Mouse (Mus musculus) adrenal gland, postnatal 25 days (tissue): ENCODE results near the gene Saa2. TPM values are rescaled to one million over a fixed set of nuclear protein-coding genes. Genes with fewer than 3 reads are reported as not detected.
"Not testable (repeated sequence)": the region's sequence is repeated elsewhere in the genome, so short reads cannot be mapped to it uniquely, and the experiment has no call there.

Source experiments
- DNase-seq: peaks from one replicate; pipeline ENCODE4 v3.0.0; 2021; ENCODE audit warnings: mixed read lengths
- long read RNA-seq: library from polyadenylated mRNA; stranded (forward); transcript quantifications from one replicate; pipeline ENCODE4 v2.0.0, GENCODE M21; 2021
- total RNA-seq: library from RNA; stranded (reverse); gene quantifications from 2 replicates; pipeline ENCODE4 v1.2.3, GENCODE M21; 2021

Gene Saa2
- not detected in 2 replicates for total RNA-seq
- long read RNA-seq, partial matches to known transcripts, result 0 of 2 reads
- long read RNA-seq, other reads (novel, unspliced or antisense), result 0 of 2 reads

DNA sequence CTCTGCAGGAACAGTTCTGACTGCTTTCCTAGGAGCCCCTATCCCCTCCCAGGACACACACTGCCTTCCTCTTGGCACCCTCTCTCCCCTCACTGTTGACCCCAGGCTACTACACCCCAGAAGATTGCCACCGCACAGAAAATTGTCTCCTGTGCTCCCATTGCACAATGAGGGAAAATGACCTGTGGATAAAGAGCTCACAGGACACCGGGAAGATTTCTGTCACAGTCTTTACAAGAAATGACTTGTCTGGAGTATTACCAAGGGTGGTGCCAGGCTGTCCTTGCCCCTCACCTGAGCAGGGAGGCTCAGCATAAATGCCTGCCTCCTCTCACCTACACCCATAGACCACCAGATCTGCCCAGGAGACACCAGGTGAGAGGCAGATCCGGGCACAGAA lies at the start of gene Saa2:
Saa2 (plus strand) TSS at position 301 of the 400 bp plus-strand sequence.
- no peak for DNase-seq

DNA sequence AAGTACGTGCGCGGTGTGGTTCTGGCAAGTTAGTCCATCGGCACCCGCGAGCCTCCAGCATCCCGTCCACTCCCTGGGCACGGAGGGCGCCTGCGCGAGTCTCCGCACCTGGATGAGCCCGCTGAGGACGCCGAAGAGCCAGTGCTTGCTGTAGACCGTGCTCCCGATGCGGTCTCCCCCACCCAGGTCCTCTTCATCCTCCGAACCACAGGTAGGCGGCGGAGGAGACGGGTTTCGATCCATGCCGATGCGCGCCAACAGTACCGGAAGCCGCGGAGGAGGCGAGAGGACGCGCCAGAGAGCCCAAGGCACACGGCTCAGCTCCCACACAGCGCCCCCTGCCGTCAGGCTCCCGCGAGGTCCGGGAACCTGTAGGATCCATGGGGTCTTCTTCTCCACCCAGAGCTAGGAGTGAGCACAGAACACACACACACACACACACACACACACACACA lies 41.2 kb upstream of the Saa2 start, which contains the start of gene Saal1:
Saal1 (minus strand) TSS at position 291 of the 455 bp plus-strand sequence.
- DNase-seq, result peak; percentile 90

DNA sequence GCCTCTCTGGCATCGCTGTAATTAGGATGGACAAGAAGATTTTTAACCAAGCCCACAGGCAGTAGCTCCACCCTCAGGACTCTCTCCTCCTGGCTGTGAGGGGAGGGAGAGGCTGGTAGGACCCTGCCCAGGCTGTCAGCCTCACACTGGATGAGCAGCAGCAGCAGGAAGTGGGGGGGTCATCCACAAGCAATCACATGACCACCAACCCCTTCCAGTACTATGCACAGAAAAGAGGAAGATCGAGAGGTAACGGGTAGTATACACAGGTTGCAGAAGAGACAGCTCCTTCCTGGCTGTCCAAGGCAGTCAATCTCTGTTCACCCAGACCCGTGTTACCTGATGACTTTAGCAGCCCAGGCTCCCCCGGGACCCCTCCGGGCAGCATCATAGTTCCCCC lies 39.3 kb upstream of the Saa2 start:
- no peak for DNase-seq

DNA sequence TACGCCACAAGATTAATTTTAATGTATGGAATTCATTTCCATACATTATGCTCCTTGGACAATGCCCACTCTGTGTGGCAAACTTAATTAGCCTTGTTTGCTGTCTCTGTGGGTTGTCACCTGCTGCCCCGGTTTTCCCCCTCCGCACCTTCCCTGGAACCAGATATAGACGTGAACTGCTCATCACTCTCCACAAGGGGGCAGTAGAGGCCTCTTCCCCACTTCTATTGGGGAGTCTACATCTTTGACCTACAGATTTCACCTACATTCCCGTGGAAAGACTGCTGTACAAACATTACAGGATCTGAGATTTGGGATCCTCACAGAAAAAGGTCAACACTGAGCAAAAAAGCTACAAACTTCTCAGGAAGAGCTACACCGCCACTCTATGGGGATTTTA lies 37.1 kb upstream of the Saa2 start:
- DNase-seq, result peak; percentile 62

DNA sequence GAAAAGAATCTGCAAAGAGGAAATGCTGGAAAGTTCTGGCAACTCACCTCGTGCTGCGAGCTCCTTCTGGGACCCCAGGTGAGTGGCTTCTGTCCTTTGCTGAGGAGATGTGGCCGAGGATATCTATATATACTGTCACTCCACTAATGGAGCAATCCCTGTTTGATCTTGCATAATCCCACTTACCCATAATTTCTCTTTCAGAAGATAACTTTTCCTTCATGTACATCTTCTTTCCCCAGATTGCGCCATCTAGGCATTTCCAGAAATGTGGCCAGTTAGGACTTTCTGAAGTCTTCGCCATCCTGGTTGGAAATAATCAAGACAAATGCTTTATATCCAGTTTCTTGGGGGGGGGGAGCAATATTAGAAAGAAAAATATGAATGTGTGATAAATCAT lies 36.0 kb upstream of the Saa2 start, which contains the start of gene Saa3:
Saa3 (minus strand) TSS at position 101 of the 400 bp plus-strand sequence.
- DNase-seq, result no peak

DNA sequence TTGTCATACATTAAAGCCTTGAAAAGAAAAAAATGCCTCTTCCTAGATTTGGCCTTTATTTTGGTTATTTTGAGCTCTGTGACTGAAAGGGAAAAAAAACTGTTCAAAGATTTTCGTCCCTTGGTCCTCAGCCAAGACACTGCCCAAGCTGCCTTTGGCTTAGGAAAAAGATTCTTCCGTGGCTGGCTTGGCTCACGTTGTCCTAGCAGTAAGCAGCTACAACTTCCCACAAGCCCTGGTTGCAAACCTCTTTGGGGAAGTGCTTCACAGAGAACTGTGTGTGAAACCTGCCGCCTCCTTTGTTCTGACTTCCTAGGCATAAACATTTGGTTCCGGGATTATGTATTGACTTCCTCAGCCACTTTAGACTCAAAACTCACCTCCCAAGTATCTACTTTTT lies 34.7 kb upstream of the Saa2 start:
- DNase-seq, result peak; percentile 17

DNA sequence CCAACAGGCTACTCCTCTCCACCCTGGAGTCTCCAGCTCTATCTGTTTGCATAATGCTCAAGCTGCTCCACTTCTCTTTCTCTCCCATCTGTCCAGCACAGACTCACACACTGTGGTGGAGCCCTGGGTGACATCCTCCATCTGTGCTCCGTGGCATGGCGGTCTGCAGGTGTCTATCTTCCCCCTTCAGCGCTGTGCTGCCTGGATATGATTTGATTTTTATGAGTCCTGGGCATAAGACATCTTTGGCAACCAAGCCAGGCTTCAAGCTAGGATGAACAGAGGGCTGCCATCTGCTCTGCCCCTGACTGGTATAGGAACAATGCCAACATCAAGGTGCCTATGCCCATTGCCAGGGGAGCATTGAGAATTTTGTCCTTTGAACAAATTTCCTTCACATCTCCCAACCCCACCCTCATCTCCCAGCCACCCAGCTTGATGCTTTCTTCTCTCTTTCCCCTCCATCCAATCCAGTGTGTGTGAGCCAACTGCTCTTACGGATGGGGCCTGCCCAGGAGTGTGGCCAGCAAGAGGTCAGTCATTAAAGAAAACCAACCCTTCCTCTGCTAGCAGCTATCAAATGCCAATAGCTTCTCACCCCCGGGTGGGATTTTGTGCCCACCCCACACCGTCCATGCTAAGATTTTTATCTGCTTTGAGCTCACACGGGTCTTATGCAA lies 32.9 kb upstream of the Saa2 start:
- DNase-seq, result no peak

DNA sequence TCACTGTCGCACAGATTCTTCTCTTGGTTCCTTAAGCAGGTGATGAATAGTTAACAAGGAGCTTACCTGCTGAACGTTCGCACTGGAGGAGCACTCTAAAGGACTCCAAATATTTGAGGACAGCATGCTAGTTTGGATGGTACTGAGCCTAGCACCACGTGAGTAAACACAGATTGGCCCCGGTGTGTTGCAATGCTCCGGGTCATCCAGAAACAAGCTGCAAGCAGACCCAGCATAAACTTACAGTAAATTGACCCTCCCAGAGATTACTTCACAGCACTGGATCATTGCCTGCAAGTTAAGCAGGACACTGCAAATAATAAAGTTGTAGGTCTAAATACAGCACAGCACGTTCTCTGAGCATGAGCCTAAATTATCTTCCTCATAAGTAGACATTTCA lies 32.1 kb upstream of the Saa2 start:
- DNase-seq, result no peak

DNA sequence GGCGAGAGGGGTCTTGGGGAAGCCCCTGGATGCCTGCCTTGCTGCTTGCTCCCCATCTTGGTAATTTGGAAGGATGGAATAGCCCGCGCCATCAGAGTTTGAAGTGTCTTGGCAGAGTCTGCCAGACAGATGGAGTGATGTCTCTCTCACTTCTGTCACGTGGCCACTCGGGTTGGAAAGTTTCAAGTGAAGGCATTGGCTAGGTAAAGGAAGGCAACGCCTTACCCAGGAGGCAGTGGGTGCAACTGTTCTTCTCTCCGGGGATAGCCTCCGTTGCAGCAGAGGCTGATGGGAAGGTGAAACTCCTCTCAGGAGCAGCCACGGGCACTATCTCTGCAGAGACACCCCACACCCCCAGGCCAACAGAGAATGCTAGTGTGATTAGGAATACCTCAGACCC lies 31.1 kb upstream of the Saa2 start:
- no peak for DNase-seq

DNA sequence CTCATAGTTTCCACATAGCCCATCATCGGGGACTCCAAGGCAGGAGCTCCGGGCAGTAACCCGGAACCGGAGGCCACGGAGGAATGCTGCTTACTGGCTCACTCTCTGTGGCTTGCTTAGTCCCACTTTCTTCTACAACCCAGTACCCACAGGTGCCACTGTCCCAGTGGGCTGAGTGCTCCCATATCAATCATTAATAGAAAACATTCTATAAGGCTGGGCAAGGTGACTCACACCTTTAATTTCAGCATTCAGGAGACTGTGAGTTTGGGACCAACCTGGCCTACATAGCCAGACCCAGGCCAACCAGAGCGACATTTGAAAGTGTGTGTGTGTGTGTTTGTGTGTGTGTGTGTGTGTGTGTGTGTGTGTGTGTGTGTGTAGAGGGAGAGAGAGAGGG lies 28.2 kb upstream of the Saa2 start:
- no peak for DNase-seq

DNA sequence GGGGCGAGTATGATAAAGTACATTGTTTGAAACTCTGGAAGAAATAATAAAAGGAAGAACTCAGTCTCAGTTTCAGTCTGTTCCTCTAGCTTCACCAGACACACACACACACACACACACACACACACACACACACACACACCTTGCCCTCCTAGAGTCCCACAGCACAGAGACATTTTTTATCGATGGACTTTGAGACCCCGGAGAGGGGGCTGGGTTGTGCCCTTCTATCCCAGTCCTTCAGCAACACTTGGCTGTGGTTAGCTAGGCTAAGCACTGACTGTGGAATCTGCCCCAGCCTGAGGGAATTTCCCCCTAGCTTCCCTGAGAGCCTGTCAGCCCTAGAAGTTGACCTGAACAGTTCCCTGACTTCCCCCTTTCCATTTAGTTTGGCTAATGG lies 27.7 kb upstream of the Saa2 start:
- no peak for DNase-seq

DNA sequence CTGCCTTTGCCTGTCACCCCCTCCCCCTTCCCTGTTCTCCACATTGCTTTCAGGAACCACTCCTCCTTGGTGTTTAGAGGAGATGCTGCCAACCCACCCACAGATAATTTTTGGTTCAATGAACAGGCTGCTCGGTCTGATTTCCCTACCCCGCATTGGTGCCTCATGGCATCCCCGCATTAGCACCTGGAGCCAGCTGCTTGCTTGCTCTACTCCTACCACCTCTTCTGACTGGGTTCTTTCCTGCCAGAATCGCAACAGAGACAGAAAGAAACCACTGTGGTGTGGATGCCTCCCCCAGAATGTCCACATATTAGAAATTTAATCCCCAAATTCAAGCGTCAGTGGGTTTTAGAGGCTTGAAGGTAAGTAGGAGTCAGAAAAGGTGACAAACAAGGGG lies 27.2 kb upstream of the Saa2 start:
- no peak for DNase-seq

DNA sequence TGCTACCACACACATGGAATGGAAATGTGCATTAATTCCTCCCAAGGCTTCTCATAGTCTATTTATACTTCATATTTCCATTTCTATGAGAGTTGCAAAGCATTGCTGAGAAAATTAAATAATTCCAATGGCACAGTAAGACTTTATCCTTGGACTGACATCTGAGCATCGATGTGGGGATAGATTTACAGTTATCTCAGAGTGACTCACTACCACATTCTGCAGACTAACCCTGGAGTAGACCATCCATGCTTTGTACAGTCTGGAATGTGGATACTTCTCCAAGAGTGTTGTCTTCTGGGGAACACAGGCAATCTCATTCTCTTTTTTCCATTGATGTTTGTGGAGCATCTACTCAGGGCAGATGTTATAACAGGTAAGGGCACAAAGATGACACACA lies 24.0 kb upstream of the Saa2 start:
- DNase-seq, result no peak

DNA sequence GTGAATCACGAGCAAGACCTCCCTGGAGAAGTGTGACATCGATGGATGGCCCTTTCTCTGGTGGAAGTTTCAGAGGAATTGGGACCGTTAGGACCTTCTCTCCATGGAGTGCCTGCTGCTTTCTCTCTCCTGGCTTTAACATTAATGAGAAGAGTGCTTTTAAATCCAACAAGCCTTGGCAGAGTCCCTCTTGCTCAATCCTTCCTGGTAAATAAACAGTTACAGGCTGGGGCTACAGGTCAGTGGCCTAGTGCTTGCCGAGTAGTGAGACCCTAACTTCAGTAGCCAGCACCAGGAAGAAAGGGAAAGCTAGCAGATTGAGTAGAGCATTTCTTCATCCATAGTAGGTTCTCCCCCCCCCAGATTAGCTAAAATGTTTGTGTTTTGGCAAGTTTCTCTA lies 19.1 kb upstream of the Saa2 start, which contains the start of gene Saa4:
Saa4 (minus strand) TSS at position 146 of the 400 bp plus-strand sequence.
- DNase-seq, result no peak

DNA sequence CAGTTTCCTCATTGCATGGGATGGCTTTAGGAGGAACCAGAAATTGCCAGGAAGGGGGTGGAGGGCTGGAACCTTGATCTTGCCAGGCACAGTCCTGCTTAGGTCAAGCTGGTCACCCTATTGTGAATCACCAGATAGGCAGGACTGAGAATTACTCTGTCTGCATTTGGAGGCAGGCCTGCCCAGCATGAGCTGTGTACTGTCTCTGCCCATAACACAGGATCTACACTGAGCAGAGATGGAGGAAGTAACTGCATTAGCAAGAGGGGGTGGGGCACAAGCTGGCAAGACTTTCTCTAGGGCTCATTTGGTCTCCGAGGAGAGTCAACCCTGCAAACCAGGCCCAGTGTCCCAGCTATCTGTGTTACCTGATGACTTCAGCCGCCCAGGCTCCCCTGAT lies 16.6 kb upstream of the Saa2 start:
- no peak for DNase-seq

DNA sequence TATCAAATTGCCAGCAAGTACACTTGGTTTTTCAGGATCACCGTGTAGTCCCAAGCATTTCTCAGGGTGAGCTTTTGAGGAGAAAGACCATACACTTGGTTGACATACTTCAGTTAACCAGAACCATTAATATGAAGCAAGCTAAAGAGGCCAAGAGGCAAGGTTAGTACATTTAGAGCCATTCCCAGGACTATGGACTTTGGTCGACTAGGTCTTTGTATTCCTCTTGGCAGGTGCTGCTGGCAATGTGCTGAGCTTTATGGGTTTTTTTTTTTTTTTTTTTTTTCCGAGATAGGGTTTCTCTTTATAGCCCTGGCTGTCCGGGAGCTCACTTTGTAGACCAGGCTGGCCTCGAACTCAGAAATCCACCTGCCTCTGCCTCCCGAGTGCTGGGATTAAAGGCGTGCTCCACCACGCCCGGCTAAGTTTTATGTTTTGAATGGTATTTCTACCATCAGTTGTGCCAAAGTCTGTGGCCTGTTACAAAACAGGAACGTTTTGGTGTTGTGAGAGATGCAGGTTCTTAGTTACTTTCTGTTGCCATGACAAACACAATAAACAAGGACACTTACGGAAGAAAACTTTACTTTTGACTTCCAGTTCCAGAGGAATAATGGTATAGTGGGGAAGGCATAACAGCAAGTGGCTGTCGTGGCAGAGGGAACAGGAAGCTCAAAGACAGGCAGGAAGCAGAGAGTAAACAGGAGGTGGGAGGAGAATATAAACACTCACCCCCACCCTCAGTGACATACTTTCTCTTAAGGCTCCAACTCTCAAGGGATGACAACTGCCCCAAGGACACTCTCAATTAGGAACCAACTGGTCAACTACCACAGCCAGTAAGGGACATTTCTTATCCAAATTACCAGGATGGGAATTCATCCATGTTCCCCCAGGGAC lies 12.8 kb upstream of the Saa2 start:
- no peak for DNase-seq

DNA sequence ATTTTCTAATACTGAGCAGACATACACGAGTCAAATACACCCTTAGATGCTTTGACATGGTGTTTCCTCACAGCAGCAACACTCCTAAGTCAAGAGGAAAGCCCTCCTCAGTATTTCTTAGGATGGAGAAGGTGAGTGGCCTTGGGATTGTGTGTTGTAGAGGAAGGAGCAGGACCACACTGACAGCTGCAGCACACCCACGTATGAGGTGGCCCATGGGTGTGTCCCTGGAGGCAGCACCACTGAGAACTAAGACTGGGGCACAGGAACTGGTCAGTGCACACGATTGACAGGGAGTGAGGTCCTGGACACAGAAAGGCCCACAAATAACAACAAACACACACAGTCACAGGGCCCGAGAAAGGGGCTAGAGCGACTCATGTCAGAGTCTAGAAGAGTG lies 11.5 kb upstream of the Saa2 start:
- not testable (repeated sequence) for DNase-seq

DNA sequence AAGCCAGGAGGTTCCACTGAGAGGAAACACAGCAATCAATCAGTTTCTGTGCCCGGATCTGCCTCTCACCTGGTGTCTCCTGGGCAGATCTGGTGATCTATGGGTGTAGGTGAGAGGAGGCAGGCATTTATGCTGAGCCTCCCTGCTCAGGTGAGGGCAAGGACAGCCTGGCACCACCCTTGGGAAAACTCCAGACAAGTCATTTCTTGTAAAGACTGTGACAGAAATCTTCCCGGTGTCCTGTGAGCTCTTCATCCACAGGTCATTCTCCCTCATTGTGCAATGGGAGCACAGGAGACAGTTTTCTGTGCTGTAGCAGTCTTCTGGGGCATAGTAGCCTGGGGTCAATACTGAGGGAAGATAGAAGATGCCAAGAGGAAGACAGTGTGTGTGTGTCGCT lies 8.7 kb upstream of the Saa2 start, which contains the start of gene Saa1:
Saa1 (minus strand) TSS at position 101 of the 400 bp plus-strand sequence.
- DNase-seq, result not testable (repeated sequence)

DNA sequence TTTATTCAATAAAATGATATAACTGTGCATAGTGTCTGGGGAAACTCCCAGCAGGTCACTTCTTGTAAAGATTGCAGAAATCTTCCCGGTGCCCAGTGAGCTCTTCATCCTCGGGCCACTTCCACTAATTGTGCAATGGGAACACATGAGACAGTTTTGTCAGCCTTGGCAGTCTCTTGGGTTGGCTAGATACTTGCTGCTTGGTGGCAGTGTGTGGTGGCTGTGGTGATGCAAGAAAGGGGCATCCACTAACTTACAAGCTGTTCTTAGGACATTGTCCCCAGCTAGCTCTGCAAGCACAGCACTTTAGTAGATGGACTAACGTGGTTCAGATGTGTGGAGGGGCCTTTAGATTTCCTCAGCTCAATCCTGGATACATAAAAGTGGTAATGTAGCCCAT lies 5.8 kb upstream of the Saa2 start:
- peak; percentile 22 for DNase-seq

DNA sequence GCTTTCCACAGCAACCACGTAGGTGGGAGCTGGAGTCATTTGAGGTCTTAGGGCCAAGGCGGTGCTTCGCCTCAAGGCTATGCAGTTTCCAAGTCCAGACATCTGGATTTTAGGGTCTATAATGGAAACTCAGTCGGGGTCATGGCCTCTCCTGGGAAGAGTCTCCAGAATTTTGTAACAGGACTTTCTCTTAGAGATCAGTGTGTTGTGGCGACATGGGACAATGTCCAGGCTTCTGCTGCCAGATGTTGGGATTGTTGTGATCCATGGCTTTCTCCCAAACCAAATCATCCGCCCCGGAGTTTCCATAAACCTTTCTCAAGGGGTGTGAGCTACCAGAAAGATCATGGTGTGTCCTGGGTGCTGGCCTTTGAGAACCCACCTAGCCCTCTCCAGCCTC lies 5.2 kb upstream of the Saa2 start:
- no peak for DNase-seq

DNA sequence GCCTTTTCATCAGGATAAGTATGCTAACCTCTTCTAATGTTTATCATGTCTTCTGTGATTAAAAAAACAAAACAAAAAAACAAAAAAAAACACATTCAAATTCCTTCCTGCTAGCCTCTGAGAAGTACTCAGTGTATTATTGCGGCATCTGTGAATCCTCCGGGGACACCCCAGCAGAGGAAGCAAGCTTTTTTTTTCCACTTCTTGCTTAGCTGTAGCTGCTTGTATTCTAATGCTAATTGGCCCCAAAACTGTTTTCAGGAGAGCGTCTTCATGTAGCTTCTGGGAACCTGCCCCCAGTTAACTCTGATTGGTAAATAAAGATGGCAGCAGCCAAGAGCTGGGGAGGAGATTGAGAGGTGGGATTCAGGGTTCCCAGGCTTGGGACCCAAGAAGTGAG lies 3.1 kb upstream of the Saa2 start:
- no peak for DNase-seq

DNA sequence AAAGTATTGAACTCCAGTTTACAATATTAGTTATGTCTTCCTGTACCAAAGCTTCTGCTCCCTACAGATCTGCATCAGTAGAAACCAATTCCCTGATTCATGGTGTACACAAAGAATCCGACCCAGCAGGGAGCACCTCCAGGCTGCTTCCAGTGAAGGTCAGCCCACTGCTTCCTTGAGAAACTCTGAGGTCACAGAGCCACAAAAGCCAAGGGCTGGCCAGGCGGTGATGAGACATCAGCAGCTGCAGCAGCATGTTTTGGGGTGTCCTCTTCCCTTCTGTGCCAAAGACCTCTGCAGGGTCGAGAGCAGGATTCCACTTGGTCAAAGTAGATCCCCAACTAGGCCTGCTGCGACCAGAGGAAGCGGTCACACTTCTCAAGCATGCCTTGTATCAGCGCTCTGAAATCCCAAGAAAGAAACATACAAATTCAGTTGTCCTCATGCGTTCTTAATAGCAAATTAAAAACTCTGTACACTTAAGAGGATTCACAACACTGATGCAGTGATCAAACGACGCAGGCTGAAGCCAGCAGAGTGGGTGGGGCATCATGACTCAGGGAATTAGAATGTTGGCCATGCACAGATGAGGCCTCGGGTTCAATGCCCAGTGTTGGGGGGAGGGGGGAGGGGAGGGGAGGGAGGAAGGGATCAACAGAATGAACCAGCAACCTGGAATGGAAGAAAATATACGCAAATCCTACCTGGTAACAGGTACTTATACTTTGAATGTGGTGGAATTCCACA lies 9.6 kb downstream of the Saa2 start:
- DNase-seq, result no peak
